ENCODE assay signal across 13 mouse cellular contexts in the genomic region with DNA sequence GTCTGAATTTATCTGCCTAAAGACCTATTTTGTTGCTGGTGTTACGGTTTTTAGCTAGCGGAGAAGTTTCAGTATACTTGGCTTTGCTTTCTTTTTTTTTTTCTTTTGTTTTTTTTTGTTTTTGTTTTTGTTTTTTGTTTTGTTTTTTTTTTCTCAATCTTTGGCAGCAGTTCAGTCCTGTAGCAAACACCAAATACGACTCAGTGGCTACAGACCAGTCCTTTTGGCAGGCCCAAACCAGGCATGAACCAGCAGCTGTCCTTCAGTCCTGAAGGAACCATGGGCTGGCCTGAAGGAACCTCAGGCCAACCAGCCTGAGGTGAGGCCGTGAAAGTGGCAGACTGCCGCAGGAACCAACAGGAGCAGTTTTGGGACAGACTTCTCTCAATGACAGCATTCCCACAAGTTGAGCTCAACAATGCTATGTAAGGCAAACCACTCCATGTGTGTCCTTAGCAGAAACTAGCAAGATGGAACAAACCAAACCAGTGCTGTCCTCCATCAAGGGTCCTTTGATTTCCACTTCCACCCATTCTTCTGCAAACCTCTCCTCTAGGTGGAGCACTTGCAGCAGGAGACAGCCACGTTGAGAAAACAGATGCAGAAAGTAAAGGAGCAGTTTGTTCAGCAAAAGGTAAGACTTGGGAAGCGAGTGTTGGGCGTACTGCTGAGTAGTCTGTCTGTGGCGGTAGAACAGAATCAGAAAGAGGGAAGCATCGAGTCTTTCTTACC. TPM values are rescaled to one million over a fixed set of nuclear protein-coding genes. Genes with fewer than 3 reads are reported as not detected.
A peak's percentile ranks its signal among the peaks of the same experiment; 100 is the strongest.
DNase-seq lines count a peak whose midpoint lies in the region; ATAC-seq and TF ChIP-seq lines count a peak whose summit lies in the region.
"Had no signal": no experiment of that assay in that cellular context is flagged by ENCODE, and none has a peak within 500 bp of the region (broad histone marks: within the 10 kb centered on the region; RNA-seq: fewer than 3 reads in every experiment).

No protein-coding gene starts in this region.

- no peaks in the 10 kb centered on the region for H3K27me3 ChIP-seq in intestine, postnatal 0 days (replicated peaks; ENCODE audit: control insufficient read depth, insufficient read depth, low read length)
- H3K27me3 ChIP-seq in intestine, embryonic 16.5 days (replicated peaks; ENCODE audit: control insufficient read depth, insufficient read depth, low read length) = no peaks in the 10 kb centered on the region
- no peaks in the 10 kb centered on the region for H3K27me3 ChIP-seq in thymus, adult 2 months (ENCODE audit: control insufficient read depth, insufficient read depth, low read length)
- H3K27me3 ChIP-seq in hindbrain, embryonic 12.5 days = no peaks in the 10 kb centered on the region
- no peaks in the 10 kb centered on the region for H3K27me3 ChIP-seq in forebrain, embryonic 16.5 days (replicated peaks; ENCODE audit: control insufficient read depth, insufficient read depth, low read length)
- H3K27me3 ChIP-seq: embryonic facial prominence, embryonic 12.5 days; limb, embryonic 13.5 days had no signal

- no peak for TF ChIP-seq POLR2A in thymus, adult 2 months (IDR thresholded peaks at IDR 0.05; ENCODE audit: control insufficient read depth, extremely low read depth, insufficient read depth, low read length, poor library complexity)
- TF ChIP-seq POLR2A in brain, embryonic 14.5 days (IDR thresholded peaks at IDR 0.05; ENCODE audit: borderline replicate concordance, extremely low read depth, insufficient read depth, insufficient read length, poor library complexity, severe bottlenecking) = no peak

- WGBS in intestine, postnatal 0 days = 87% methylated on average over 10 of the region's 10 CpGs
- 87% methylated on average over 10 of the region's 10 CpGs for WGBS in intestine, embryonic 16.5 days
- WGBS in thymus, adult 2 months = 87% methylated on average over 10 of the region's 10 CpGs
- 89% methylated on average over 10 of the region's 10 CpGs for WGBS in hindbrain, embryonic 12.5 days
- WGBS in forebrain, embryonic 16.5 days = 86% methylated on average over 10 of the region's 10 CpGs

- H3K9me3 ChIP-seq in intestine, postnatal 0 days (ENCODE audit: control insufficient read depth) = no peaks in the 10 kb centered on the region
- H3K9me3 ChIP-seq in intestine, embryonic 16.5 days (ENCODE audit: control insufficient read depth, low read length) = no peaks in the 10 kb centered on the region
- H3K9me3 ChIP-seq in hindbrain, embryonic 12.5 days (replicated peaks) = no peaks in the 10 kb centered on the region
- H3K9me3 ChIP-seq in forebrain, embryonic 16.5 days (ENCODE audit: control insufficient read depth, low read length) = no peaks in the 10 kb centered on the region
- H3K9me3 ChIP-seq: embryonic facial prominence, embryonic 12.5 days; limb, embryonic 13.5 days had no signal

- H3K4me3 ChIP-seq in intestine, postnatal 0 days (ENCODE audit: low read depth, low read length) = no peak overlapping the region
- H3K4me3 ChIP-seq in intestine, embryonic 16.5 days (ENCODE audit: low read length) = no peak overlapping the region
- H3K4me3 ChIP-seq in thymus, adult 2 months (ENCODE audit: control insufficient read depth, insufficient read depth, low read length) = no peak overlapping the region
- H3K4me3 ChIP-seq in hindbrain, embryonic 12.5 days = no peak overlapping the region
- H3K4me3 ChIP-seq in forebrain, embryonic 16.5 days (replicated peaks; ENCODE audit: low read length) = no peak overlapping the region
- H3K4me3 ChIP-seq: embryonic facial prominence, embryonic 12.5 days; limb, embryonic 13.5 days had no signal

- DNase-seq in thymus, adult 2 months = peak; percentile 29
- no peak for DNase-seq in thymus, adult 18-20 months
- peak; percentile 1 for DNase-seq in brain, embryonic 14.5 days (ENCODE audit: low read depth)
- DNase-seq in thymus, postnatal 25 days = peak; percentile 11
- DNase-seq: adrenal gland, postnatal 14 days; right cerebral cortex, postnatal 14 days had no signal

- H3K36me3 ChIP-seq in intestine, postnatal 0 days (ENCODE audit: control insufficient read depth, insufficient read depth) = peaks cover 71% of the 10 kb centered on the region
- H3K36me3 ChIP-seq in intestine, embryonic 16.5 days (ENCODE audit: control insufficient read depth, insufficient read depth, low read length) = peaks cover 22% of the 10 kb centered on the region
- H3K36me3 ChIP-seq in thymus, adult 2 months (ENCODE audit: control insufficient read depth, insufficient read depth, low read length) = peaks cover 59% of the 10 kb centered on the region
- peaks cover 77% of the 10 kb centered on the region for H3K36me3 ChIP-seq in hindbrain, embryonic 12.5 days
- H3K36me3 ChIP-seq in forebrain, embryonic 16.5 days (ENCODE audit: control insufficient read depth, insufficient read depth) = peaks cover 40% of the 10 kb centered on the region

- peak; percentile 60 for TF ChIP-seq CTCF in intestine, postnatal 0 days (IDR thresholded peaks at IDR 0.05; ENCODE audit: low read depth)
- no peak for TF ChIP-seq CTCF in thymus, adult 2 months (IDR thresholded peaks at IDR 0.05; ENCODE audit: borderline replicate concordance, control insufficient read depth, extremely low read depth, insufficient read depth, low read length, poor library complexity)
- TF ChIP-seq CTCF in brain, embryonic 14.5 days (IDR thresholded peaks at IDR 0.05; ENCODE audit: borderline replicate concordance, extremely low read depth, insufficient read depth, insufficient read length) = peak; percentile 35; the same call in 1 of the 2 replicates

- H3K9ac ChIP-seq in intestine, postnatal 0 days (ENCODE audit: low read depth, low read length) = no peak overlapping the region
- no peak overlapping the region for H3K9ac ChIP-seq in intestine, embryonic 16.5 days (ENCODE audit: low read depth, low read length)
- no peak overlapping the region for H3K9ac ChIP-seq in hindbrain, embryonic 12.5 days
- no peak overlapping the region for H3K9ac ChIP-seq in forebrain, embryonic 16.5 days (replicated peaks; ENCODE audit: low read depth, low read length)
- H3K9ac ChIP-seq: embryonic facial prominence, embryonic 12.5 days; limb, embryonic 13.5 days had no signal

- no peak for ATAC-seq in intestine, postnatal 0 days
- ATAC-seq in intestine, embryonic 16.5 days = no peak
- no peak for ATAC-seq in hindbrain, embryonic 12.5 days (ENCODE audit: low FRiP score)
- no peak for ATAC-seq in forebrain, embryonic 16.5 days
- ATAC-seq: inflammation-experienced regulatory T-cells, adult 6 months had no signal

- H3K4me2 ChIP-seq in intestine, postnatal 0 days (replicated peaks; ENCODE audit: low read depth) = no peak overlapping the region
- H3K4me2 ChIP-seq in intestine, embryonic 16.5 days (ENCODE audit: low read depth, low read length) = no peak overlapping the region
- H3K4me2 ChIP-seq in hindbrain, embryonic 12.5 days (replicated peaks) = no peak overlapping the region
- no peak overlapping the region for H3K4me2 ChIP-seq in forebrain, embryonic 16.5 days (ENCODE audit: low read length)
- H3K4me2 ChIP-seq: embryonic facial prominence, embryonic 12.5 days; limb, embryonic 13.5 days had no signal

- no peaks in the 10 kb centered on the region for H3K4me1 ChIP-seq in intestine, postnatal 0 days (replicated peaks; ENCODE audit: control insufficient read depth, insufficient read depth, low read length)
- no peaks in the 10 kb centered on the region for H3K4me1 ChIP-seq in intestine, embryonic 16.5 days (ENCODE audit: control insufficient read depth, insufficient read depth, low read length)
- H3K4me1 ChIP-seq in thymus, adult 2 months (replicated peaks; ENCODE audit: control insufficient read depth, insufficient read depth, low read length) = no peaks in the 10 kb centered on the region
- no peaks in the 10 kb centered on the region for H3K4me1 ChIP-seq in hindbrain, embryonic 12.5 days
- H3K4me1 ChIP-seq in forebrain, embryonic 16.5 days (replicated peaks; ENCODE audit: control insufficient read depth, insufficient read depth, low read length) = no peaks in the 10 kb centered on the region
- H3K4me1 ChIP-seq: embryonic facial prominence, embryonic 12.5 days; limb, embryonic 13.5 days had no signal

- no peak overlapping the region for H3K27ac ChIP-seq in intestine, postnatal 0 days (ENCODE audit: low read depth, low read length)
- no peak overlapping the region for H3K27ac ChIP-seq in intestine, embryonic 16.5 days (ENCODE audit: low read length)
- H3K27ac ChIP-seq in thymus, adult 2 months (ENCODE audit: control insufficient read depth, insufficient read depth, low read length) = no peak overlapping the region
- H3K27ac ChIP-seq in hindbrain, embryonic 12.5 days = no peak overlapping the region
- H3K27ac ChIP-seq in forebrain, embryonic 16.5 days (ENCODE audit: low read length) = no peak overlapping the region
- H3K27ac ChIP-seq: embryonic facial prominence, embryonic 12.5 days; limb, embryonic 13.5 days had no signal

RNA-seq across cellular contexts. Expression of a gene that starts 26.8 kb away (rescaled TPM):
- 8.1 and 9.1 TPM in 2 replicates for polyA plus RNA-seq in intestine, postnatal 0 days (2015; fragmentation: Nextera tagmentation; extraction: Ambion mirVana)
- polyA plus RNA-seq in intestine, embryonic 16.5 days (2015; fragmentation: Nextera tagmentation; extraction: Ambion mirVana) = 13.7 and 14.5 TPM in 2 replicates
- polyA plus RNA-seq in thymus, adult 2 months (2012; rRNA removed) = 11.5 and 12.3 TPM in 2 replicates
- 13.8 and 21.7 TPM in 2 replicates for polyA plus RNA-seq in brain, embryonic 14.5 days (2012; rRNA removed)
- polyA plus RNA-seq in hindbrain, embryonic 12.5 days (2016; fragmentation: Nextera tagmentation; extraction: Ambion mirVana) = 29.1 and 30.7 TPM in 2 replicates
- polyA plus RNA-seq in forebrain, embryonic 16.5 days (2015; fragmentation: Nextera tagmentation; extraction: Ambion mirVana) = 23.9 and 26.5 TPM in 2 replicates

RNA-seq across cellular contexts. Expression of a gene that starts 27.5 kb away (rescaled TPM):
- polyA plus RNA-seq in intestine, postnatal 0 days (2015; fragmentation: Nextera tagmentation; extraction: Ambion mirVana) = 8.7 and 9.5 TPM in 2 replicates
- polyA plus RNA-seq in intestine, embryonic 16.5 days (2015; fragmentation: Nextera tagmentation; extraction: Ambion mirVana) = 12.9 and 16.9 TPM in 2 replicates
- 12.9 and 13.5 TPM in 2 replicates for polyA plus RNA-seq in thymus, adult 2 months (2012; rRNA removed)
- 18.7 and 19.8 TPM in 2 replicates for polyA plus RNA-seq in brain, embryonic 14.5 days (2012; rRNA removed)
- polyA plus RNA-seq in hindbrain, embryonic 12.5 days (2016; fragmentation: Nextera tagmentation; extraction: Ambion mirVana) = 36.7 and 38.6 TPM in 2 replicates
- 25.2 and 29.1 TPM in 2 replicates for polyA plus RNA-seq in forebrain, embryonic 16.5 days (2015; fragmentation: Nextera tagmentation; extraction: Ambion mirVana)

Comparison
In these comparisons a context has a peak if more than half of its experiments do, and no peak if none do; other contexts are left out.
1. DNase-seq: peak in thymus, adult 2 months (single experiment), brain, embryonic 14.5 days (single experiment) and thymus, postnatal 25 days (single experiment); none in thymus, adult 18-20 months (0 of 2).